Mouse (Mus musculus) Muller cell, postnatal 12 days (primary cell): ENCODE data around the gene Tmem28.

Source experiments
- DNase-seq: peaks from one replicate; pipeline ENCODE4 v3.0.0-alpha.2; 2015; ENCODE audit errors: inconsistent ontology term

Tmem28 gene

GRCm38 (mm10) chrX:99820790-99821395 is at the start of gene Tmem28:
Gene Tmem28, plus strand, starts transcription at chrX:99821021.
- no peak for DNase-seq

- no peak for DNase-seq
These were observed 40.5 kb upstream of the Tmem28 start for GRCm38 (mm10) chrX:99780308-99780707.

GRCm38 (mm10) chrX:99808375-99808774 is 12.4 kb upstream of the Tmem28 start:
- DNase-seq = no peak

- peak; percentile 62 for DNase-seq
These were observed 1.4 kb upstream of the Tmem28 start for GRCm38 (mm10) chrX:99819395-99819935.

- DNase-seq = peak; percentile 0
These were observed 658 bp upstream of the Tmem28 start for GRCm38 (mm10) chrX:99819936-99820789.

- no peak for DNase-seq
These were observed 21.3 kb downstream of the Tmem28 start for GRCm38 (mm10) chrX:99842090-99842489.

GRCm38 (mm10) chrX:99853261-99853741 is 32.5 kb downstream of the Tmem28 start:
- peak; percentile 69 for DNase-seq

GRCm38 (mm10) chrX:99853834-99854233 is 33.0 kb downstream of the Tmem28 start:
- no peak for DNase-seq

GRCm38 (mm10) chrX:99872228-99872627 is 51.4 kb downstream of the Tmem28 start:
- no peak for DNase-seq

GRCm38 (mm10) chrX:99872632-99873201 is 51.9 kb downstream of the Tmem28 start:
- DNase-seq = no peak

GRCm38 (mm10) chrX:99873259-99873919 is 52.6 kb downstream of the Tmem28 start:
- peak; percentile 7 for DNase-seq

GRCm38 (mm10) chrX:99873920-99874296 is 53.1 kb downstream of the Tmem28 start:
- DNase-seq = no peak

- DNase-seq = no peak
These were observed 56.0 kb downstream of the Tmem28 start for GRCm38 (mm10) chrX:99876781-99877180.

GRCm38 (mm10) chrX:99883396-99883795 is 62.6 kb downstream of the Tmem28 start:
- DNase-seq = no peak
